In genomic region chr2:34603653-34604214, GRCm38 (mm10) we compare ENCODE assay signal across 16 mouse cellular contexts.
DNase-seq lines count a peak whose midpoint lies in the region; ATAC-seq and TF ChIP-seq lines count a peak whose summit lies in the region.
"Had no signal": no experiment of that assay in that cellular context is flagged by ENCODE, and none has a peak within 500 bp of the region (broad histone marks: within the 10 kb centered on the region; RNA-seq: fewer than 3 reads in every experiment).

No protein-coding gene starts in this region.

- no peak overlapping the region for H3K4me2 ChIP-seq in midbrain, embryonic 14.5 days (ENCODE audit: low read length)
- no peak overlapping the region for H3K4me2 ChIP-seq in limb, embryonic 11.5 days (ENCODE audit: low read depth, severe bottlenecking)
- H3K4me2 ChIP-seq: midbrain, embryonic 15.5 days had no signal

- no peak for ATAC-seq in midbrain, embryonic 14.5 days (ENCODE audit: low FRiP score, low TSS enrichment)
- no peak for ATAC-seq in limb, embryonic 11.5 days (ENCODE audit: insufficient number of reproducible peaks, low FRiP score, low TSS enrichment, low read depth)
- ATAC-seq: midbrain, embryonic 15.5 days had no signal

- TF ChIP-seq CTCF in lung, adult 2 months (IDR thresholded peaks at IDR 0.05; ENCODE audit: insufficient read depth, low read length): no peak

- no peaks in the 10 kb centered on the region for H3K36me3 ChIP-seq in midbrain, embryonic 14.5 days (ENCODE audit: control insufficient read depth, insufficient read depth, low read length)
- peaks cover 18% of the 10 kb centered on the region for H3K36me3 ChIP-seq in midbrain, embryonic 10.5 days
- peaks cover 4% of the 10 kb centered on the region for H3K36me3 ChIP-seq in limb, embryonic 11.5 days (ENCODE audit: control insufficient read depth, insufficient read depth, low read length)
- H3K36me3 ChIP-seq: midbrain, embryonic 15.5 days had no signal

- 45% methylated on average over 14 of the region's 14 CpGs for WGBS in midbrain, embryonic 14.5 days
- WGBS in midbrain, embryonic 10.5 days: 66% methylated on average over 14 of the region's 14 CpGs
- WGBS in limb, embryonic 11.5 days: 22% methylated on average over 14 of the region's 14 CpGs
- WGBS in lung, adult 2 months: 79% methylated on average over 14 of the region's 14 CpGs

- peak overlapping the region; percentile 2; the same call in 1 of the 2 replicates for H3K9ac ChIP-seq in midbrain, embryonic 14.5 days (replicated peaks; ENCODE audit: low read length)
- no peak overlapping the region for H3K9ac ChIP-seq in limb, embryonic 11.5 days (ENCODE audit: low read length)
- H3K9ac ChIP-seq: liver, embryonic 14.5 days; midbrain, embryonic 15.5 days had no signal

- 0 out of 2 replicates have a peak, but pooled peaks cover 2% of the 10 kb centered on the region for H3K9me3 ChIP-seq in midbrain, embryonic 14.5 days (ENCODE audit: control insufficient read depth, low read length)
- H3K9me3 ChIP-seq in midbrain, embryonic 10.5 days (replicated peaks): no peaks in the 10 kb centered on the region
- 0 out of 2 replicates have a peak, but pooled peaks cover 2% of the 10 kb centered on the region for H3K9me3 ChIP-seq in limb, embryonic 11.5 days (ENCODE audit: control insufficient read depth, low read length)
- H3K9me3 ChIP-seq: midbrain, embryonic 15.5 days had no signal

- no peak overlapping the region for H3K4me3 ChIP-seq in midbrain, embryonic 14.5 days (replicated peaks; ENCODE audit: low read depth, low read length)
- no peak overlapping the region for H3K4me3 ChIP-seq in midbrain, embryonic 10.5 days
- no peak overlapping the region for H3K4me3 ChIP-seq in limb, embryonic 11.5 days (ENCODE audit: low read depth, low read length)
- no peak overlapping the region for H3K4me3 ChIP-seq in lung, adult 2 months (replicated peaks; ENCODE audit: extremely low read depth, low read depth, low read length)
- H3K4me3 ChIP-seq: layer of hippocampus, adult 2 months; midbrain, embryonic 15.5 days had no signal

- peaks cover 30% of the 10 kb centered on the region for H3K4me1 ChIP-seq in midbrain, embryonic 14.5 days (ENCODE audit: control insufficient read depth, insufficient read depth, low read length)
- H3K4me1 ChIP-seq in midbrain, embryonic 10.5 days: peaks cover 55% of the 10 kb centered on the region
- H3K4me1 ChIP-seq in limb, embryonic 11.5 days (ENCODE audit: control insufficient read depth, insufficient read depth, low read length): peaks cover 32% of the 10 kb centered on the region
- H3K4me1 ChIP-seq in lung, adult 2 months (ENCODE audit: control insufficient read depth, insufficient read depth, low read length): no peaks in the 10 kb centered on the region

- no peaks in the 10 kb centered on the region for H3K27me3 ChIP-seq in midbrain, embryonic 14.5 days (ENCODE audit: control insufficient read depth, insufficient read depth, low read length)
- H3K27me3 ChIP-seq in midbrain, embryonic 10.5 days (ENCODE audit: low read depth, poor library complexity, severe bottlenecking): peaks cover 46% of the 10 kb centered on the region
- no peaks in the 10 kb centered on the region for H3K27me3 ChIP-seq in limb, embryonic 11.5 days (ENCODE audit: control insufficient read depth, insufficient read depth, low read length)
- H3K27me3 ChIP-seq: CH12.LX; midbrain, embryonic 15.5 days had no signal

- peak; percentile 46 to 79 for DNase-seq in adrenal gland, adult (ENCODE audit: inconsistent age in 2 of 2, low spot score in 1 of 2)
- DNase-seq in adrenal gland, postnatal 4 days (ENCODE audit: low spot score in 2 of 2): no peak
- no peak for DNase-seq in midbrain, embryonic 14.5 days
- no peak for DNase-seq in midbrain, embryonic 10.5 days (ENCODE audit: low spot score)
- peak; percentile 37 for DNase-seq in limb, embryonic 11.5 days (ENCODE audit: low spot score)
- no peak for DNase-seq in left cerebral cortex, adult 18-20 months (ENCODE audit: low spot score in 2 of 2)
- no peak for DNase-seq in lung, adult 2 months
- DNase-seq in cerebellum, adult 9-10 months: no peak
- DNase-seq: cerebellum, adult 2 months; heart, postnatal 14 days; kidney, adult 8-10 months; right cerebral cortex, postnatal 14 days had no signal

- no peak overlapping the region for H3K27ac ChIP-seq in midbrain, embryonic 14.5 days (replicated peaks; ENCODE audit: low read depth, low read length)
- no peak overlapping the region for H3K27ac ChIP-seq in midbrain, embryonic 10.5 days (replicated peaks)
- no peak overlapping the region for H3K27ac ChIP-seq in limb, embryonic 11.5 days (replicated peaks; ENCODE audit: low read depth, low read length)
- H3K27ac ChIP-seq: layer of hippocampus, adult 2 months; liver, embryonic 14.5 days; midbrain, embryonic 15.5 days had no signal

- no peak for TF ChIP-seq POLR2A in lung, adult 2 months (IDR thresholded peaks at IDR 0.05; ENCODE audit: borderline replicate concordance, extremely low read depth, low read depth, low read length)

Comparison
In these comparisons a context has a peak if more than half of its experiments do, and no peak if none do; other contexts are left out.
1. DNase-seq: peak in adrenal gland, adult (2 of 2) and limb, embryonic 11.5 days (single experiment); none in adrenal gland, postnatal 4 days (0 of 2), midbrain, embryonic 14.5 days (single experiment), midbrain, embryonic 10.5 days (single experiment), left cerebral cortex, adult 18-20 months (0 of 2), lung, adult 2 months (single experiment) and cerebellum, adult 9-10 months (single experiment).